Mouse (Mus musculus): ENCODE measurements around the gene Atp13a3. TPM values are rescaled to one million over a fixed set of nuclear protein-coding genes. Genes with fewer than 3 reads are reported as not detected.

The Atp13a3 gene
- polyA plus RNA-seq, 1 experiment from 2014 or later = 22.6 TPM

- H3K4me3 ChIP-seq (ENCODE audit: low read depth, low read length) = no peak overlapping the region
- H3K4me1 ChIP-seq (replicated peaks; ENCODE audit: control insufficient read depth, insufficient read depth, low read length) = peaks cover 24% of the 10 kb centered on the region
- H3K9ac ChIP-seq (ENCODE audit: low read depth, low read length) = no peak overlapping the region
- H3K27ac ChIP-seq (ENCODE audit: low read depth, low read length) = no peak overlapping the region
- no peak overlapping the region for H3K4me2 ChIP-seq
- H3K27me3 ChIP-seq (replicated peaks; ENCODE audit: control insufficient read depth, insufficient read depth, low read length) = no peaks in the 10 kb centered on the region
- 83% methylated on average over 4 of the region's 4 CpGs for WGBS
- H3K9me3 ChIP-seq (ENCODE audit: control insufficient read depth, low read length) = no peaks in the 10 kb centered on the region
- no peaks in the 10 kb centered on the region for H3K36me3 ChIP-seq (ENCODE audit: control insufficient read depth, insufficient read depth, low read length)
- DNase-seq (ENCODE audit: low spot score) = no peak
- no peak for ATAC-seq (replicated peaks; ENCODE audit: low FRiP score)
Observed at GRCm38 (mm10) chr16:30427466-30427865, 21.7 kb upstream of the Atp13a3 start.

- no peaks in the 10 kb centered on the region for H3K36me3 ChIP-seq (ENCODE audit: control insufficient read depth, insufficient read depth, low read length)
- DNase-seq (ENCODE audit: low spot score) = no peak
- ATAC-seq (replicated peaks; ENCODE audit: low FRiP score) = no peak
Observed at GRCm38 (mm10) chr16:30427003-30427402, 21.2 kb upstream of the Atp13a3 start.

GRCm38 (mm10) chr16:30425980-30426379, 20.2 kb upstream of the Atp13a3 start:
- no peak overlapping the region for H3K4me3 ChIP-seq (ENCODE audit: low read depth, low read length)
- H3K27me3 ChIP-seq (replicated peaks; ENCODE audit: control insufficient read depth, insufficient read depth, low read length) = no peaks in the 10 kb centered on the region
- H3K4me1 ChIP-seq (replicated peaks; ENCODE audit: control insufficient read depth, insufficient read depth, low read length) = peaks cover 18% of the 10 kb centered on the region
- no peak overlapping the region for H3K9ac ChIP-seq (ENCODE audit: low read depth, low read length)
- no peaks in the 10 kb centered on the region for H3K9me3 ChIP-seq (ENCODE audit: control insufficient read depth, low read length)
- peak; percentile 91 for ATAC-seq (replicated peaks; ENCODE audit: low FRiP score)
- no peak overlapping the region for H3K4me2 ChIP-seq
- no peaks in the 10 kb centered on the region for H3K36me3 ChIP-seq (ENCODE audit: control insufficient read depth, insufficient read depth, low read length)
- 47% methylated on average over 1 of the region's 1 CpGs for WGBS
- no peak for DNase-seq (ENCODE audit: low spot score)
- no peak overlapping the region for H3K27ac ChIP-seq (ENCODE audit: low read depth, low read length)

More at GRCm38 (mm10) chr16:30427003-30427402, 21.2 kb upstream of the Atp13a3 start:
- 81% methylated on average over 5 of the region's 5 CpGs for WGBS
- Histone ChIP-seq H3K4me3 (ENCODE audit: low read depth, low read length) (no peak overlapping the region), H3K27me3 (replicated peaks; ENCODE audit: control insufficient read depth, insufficient read depth, low read length) (no peaks in the 10 kb centered on the region), H3K27ac (ENCODE audit: low read depth, low read length) (no peak overlapping the region), H3K9ac (ENCODE audit: low read depth, low read length) (no peak overlapping the region), H3K4me1 (replicated peaks; ENCODE audit: control insufficient read depth, insufficient read depth, low read length) (peaks cover 24% of the 10 kb centered on the region), H3K4me2 (no peak overlapping the region), H3K9me3 (ENCODE audit: control insufficient read depth, low read length) (no peaks in the 10 kb centered on the region)

GRCm38 (mm10) chr16:30424053-30424452, 18.3 kb upstream of the Atp13a3 start:
- no peak for DNase-seq (ENCODE audit: low spot score)
- peaks cover 8% of the 10 kb centered on the region; the same call in 1 of the 2 replicates for H3K4me1 ChIP-seq (replicated peaks; ENCODE audit: control insufficient read depth, insufficient read depth, low read length)
- H3K9me3 ChIP-seq (ENCODE audit: control insufficient read depth, low read length) = no peaks in the 10 kb centered on the region
- WGBS = 75% methylated on average over 5 of the region's 5 CpGs
- no peak overlapping the region for H3K27ac ChIP-seq (ENCODE audit: low read depth, low read length)
- H3K4me3 ChIP-seq (ENCODE audit: low read depth, low read length) = no peak overlapping the region
- no peaks in the 10 kb centered on the region for H3K27me3 ChIP-seq (replicated peaks; ENCODE audit: control insufficient read depth, insufficient read depth, low read length)
- H3K36me3 ChIP-seq (ENCODE audit: control insufficient read depth, insufficient read depth, low read length) = no peaks in the 10 kb centered on the region
- H3K4me2 ChIP-seq = no peak overlapping the region
- ATAC-seq (replicated peaks; ENCODE audit: low FRiP score) = no peak
- no peak overlapping the region for H3K9ac ChIP-seq (ENCODE audit: low read depth, low read length)

- Histone ChIP-seq H3K27ac (ENCODE audit: low read depth, low read length) (no peak overlapping the region), H3K4me2 (no peak overlapping the region), H3K9me3 (ENCODE audit: control insufficient read depth, low read length) (no peaks in the 10 kb centered on the region), H3K4me3 (ENCODE audit: low read depth, low read length) (no peak overlapping the region), H3K4me1 (replicated peaks; ENCODE audit: control insufficient read depth, insufficient read depth, low read length) (no peaks in the 10 kb centered on the region), H3K9ac (ENCODE audit: low read depth, low read length) (no peak overlapping the region), H3K36me3 (ENCODE audit: control insufficient read depth, insufficient read depth, low read length) (no peaks in the 10 kb centered on the region), H3K27me3 (replicated peaks; ENCODE audit: control insufficient read depth, insufficient read depth, low read length) (no peaks in the 10 kb centered on the region)
- no peak for DNase-seq (ENCODE audit: low spot score)
- no peak for ATAC-seq (replicated peaks; ENCODE audit: low FRiP score)
- WGBS = 90% methylated on average over 2 of the region's 2 CpGs
Observed at GRCm38 (mm10) chr16:30416707-30417106, 10.9 kb upstream of the Atp13a3 start.

GRCm38 (mm10) chr16:30416284-30416683, 10.5 kb upstream of the Atp13a3 start:
- Histone ChIP-seq H3K4me2 (no peak overlapping the region), H3K9me3 (ENCODE audit: control insufficient read depth, low read length) (no peaks in the 10 kb centered on the region), H3K27ac (ENCODE audit: low read depth, low read length) (no peak overlapping the region), H3K4me3 (ENCODE audit: low read depth, low read length) (no peak overlapping the region), H3K27me3 (replicated peaks; ENCODE audit: control insufficient read depth, insufficient read depth, low read length) (no peaks in the 10 kb centered on the region), H3K4me1 (replicated peaks; ENCODE audit: control insufficient read depth, insufficient read depth, low read length) (0 out of 2 replicates have a peak, but pooled peaks cover 1% of the 10 kb centered on the region), H3K9ac (ENCODE audit: low read depth, low read length) (no peak overlapping the region), H3K36me3 (ENCODE audit: control insufficient read depth, insufficient read depth, low read length) (no peaks in the 10 kb centered on the region)
- ATAC-seq (replicated peaks; ENCODE audit: low FRiP score) (no peak), DNase-seq (ENCODE audit: low spot score) (no peak)
- whole genome bisulfite sequencing = 74% methylated on average over 5 of the region's 5 CpGs

GRCm38 (mm10) chr16:30412680-30413079, 6.9 kb upstream of the Atp13a3 start:
- H3K9ac ChIP-seq (ENCODE audit: low read depth, low read length) = no peak overlapping the region
- DNase-seq (ENCODE audit: low spot score) = no peak
- H3K4me1 ChIP-seq (replicated peaks; ENCODE audit: control insufficient read depth, insufficient read depth, low read length) = peaks cover 4% of the 10 kb centered on the region; the same call in 1 of the 2 replicates
- H3K4me2 ChIP-seq = no peak overlapping the region
- no peak overlapping the region for H3K27ac ChIP-seq (ENCODE audit: low read depth, low read length)
- no peaks in the 10 kb centered on the region for H3K36me3 ChIP-seq (ENCODE audit: control insufficient read depth, insufficient read depth, low read length)
- H3K27me3 ChIP-seq (replicated peaks; ENCODE audit: control insufficient read depth, insufficient read depth, low read length) = no peaks in the 10 kb centered on the region
- H3K9me3 ChIP-seq (ENCODE audit: control insufficient read depth, low read length) = no peaks in the 10 kb centered on the region
- 70% methylated on average over 3 of the region's 3 CpGs for WGBS
- no peak for ATAC-seq (replicated peaks; ENCODE audit: low FRiP score)
- no peak overlapping the region for H3K4me3 ChIP-seq (ENCODE audit: low read depth, low read length)

GRCm38 (mm10) chr16:30410914-30411313, 5.1 kb upstream of the Atp13a3 start:
- no peak overlapping the region for H3K9ac ChIP-seq (ENCODE audit: low read depth, low read length)
- ATAC-seq (replicated peaks; ENCODE audit: low FRiP score) = no peak; the same call in 1 of the 2 replicates

GRCm38 (mm10) chr16:30407513-30407912, 1.7 kb upstream of the Atp13a3 start:
- H3K9me3 ChIP-seq (ENCODE audit: control insufficient read depth, low read length) = no peaks in the 10 kb centered on the region
- H3K9ac ChIP-seq (ENCODE audit: low read depth, low read length) = no peak overlapping the region
- 34% methylated on average over 2 of the region's 2 CpGs for WGBS
- peaks cover 16% of the 10 kb centered on the region for H3K4me1 ChIP-seq (replicated peaks; ENCODE audit: control insufficient read depth, insufficient read depth, low read length)
- DNase-seq (ENCODE audit: low spot score) (no peak), ATAC-seq (replicated peaks; ENCODE audit: low FRiP score) (peak; percentile 70)
- no peaks in the 10 kb centered on the region for H3K27me3 ChIP-seq (replicated peaks; ENCODE audit: control insufficient read depth, insufficient read depth, low read length)
- peak overlapping the region; percentile 25 for H3K4me2 ChIP-seq
- no peak overlapping the region for H3K4me3 ChIP-seq (ENCODE audit: low read depth, low read length)
- peak overlapping the region; percentile 13; the same call in 1 of the 2 replicates for H3K27ac ChIP-seq (ENCODE audit: low read depth, low read length)
- H3K36me3 ChIP-seq (ENCODE audit: control insufficient read depth, insufficient read depth, low read length) = no peaks in the 10 kb centered on the region

More at GRCm38 (mm10) chr16:30410914-30411313, 5.1 kb upstream of the Atp13a3 start:
- WGBS = 59% methylated on average over 4 of the region's 4 CpGs
- Histone ChIP-seq H3K4me3 (ENCODE audit: low read depth, low read length) (no peak overlapping the region), H3K4me1 (replicated peaks; ENCODE audit: control insufficient read depth, insufficient read depth, low read length) (peaks cover 16% of the 10 kb centered on the region), H3K27ac (ENCODE audit: low read depth, low read length) (no peak overlapping the region), H3K27me3 (replicated peaks; ENCODE audit: control insufficient read depth, insufficient read depth, low read length) (no peaks in the 10 kb centered on the region), H3K9me3 (ENCODE audit: control insufficient read depth, low read length) (no peaks in the 10 kb centered on the region), H3K36me3 (ENCODE audit: control insufficient read depth, insufficient read depth, low read length) (no peaks in the 10 kb centered on the region), H3K4me2 (no peak overlapping the region)
- no peak for DNase-seq (ENCODE audit: low spot score)

Measured in liver, embryonic 11.5 days (tissue).